Mouse (Mus musculus): ENCODE data around the gene Nipsnap1. TPM values are rescaled to one million over a fixed set of nuclear protein-coding genes. Genes with fewer than 3 reads are reported as not detected.

Gene Nipsnap1
- polyA plus RNA-seq, 1 experiment, result 19.9 TPM

DNA sequence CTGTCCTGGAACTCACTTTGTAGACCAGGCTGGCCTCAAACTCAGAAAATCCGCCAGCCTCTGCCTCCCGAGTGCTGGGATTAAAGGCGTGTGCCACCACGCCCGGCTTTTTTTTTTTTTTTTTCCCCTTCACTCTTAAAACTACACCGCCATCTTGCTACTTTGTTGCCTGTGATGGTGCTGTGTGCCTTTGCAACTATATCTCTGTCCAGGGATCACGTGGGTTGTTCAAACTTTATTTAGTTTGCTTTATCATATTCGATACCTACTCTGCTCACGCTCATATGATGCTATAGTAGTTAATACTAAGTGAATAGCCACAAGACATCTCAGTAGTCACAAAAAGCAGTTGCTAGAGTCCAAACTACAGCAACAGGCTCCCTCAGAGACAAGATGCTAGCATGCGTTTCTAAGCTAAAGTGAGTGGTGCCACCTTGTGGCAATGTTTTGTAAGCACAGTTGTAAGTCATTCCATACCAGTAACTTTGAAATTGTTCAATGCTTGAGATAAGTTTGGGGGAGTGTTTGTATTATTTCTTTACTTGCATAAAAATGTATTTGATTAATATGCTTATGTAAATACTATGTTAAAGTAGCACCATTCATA, 8.0 kb upstream of the Nipsnap1 start:
- no peak for DNase-seq (ENCODE audit: low read depth)

DNA sequence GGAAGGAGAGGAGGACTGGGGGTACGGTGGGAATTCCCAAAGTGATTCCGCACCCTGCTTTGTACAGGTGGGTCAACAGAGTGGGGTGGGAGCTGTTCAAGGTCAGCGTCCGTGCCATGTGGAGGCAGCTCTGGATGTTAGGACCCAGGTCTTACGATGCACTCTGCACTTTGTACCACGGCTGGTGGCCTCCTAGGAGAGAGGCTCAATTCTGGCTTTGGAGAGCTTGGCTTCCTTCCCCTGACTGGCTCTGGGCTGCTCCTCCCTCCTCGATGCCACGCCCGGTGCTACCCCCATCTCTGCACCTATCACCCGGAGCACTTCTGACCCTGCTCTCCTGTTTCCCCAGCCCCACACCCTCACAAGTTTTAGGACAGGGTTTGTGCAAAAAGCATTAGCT, 800 bp downstream of the Nipsnap1 start:
- DNase-seq (ENCODE audit: low read depth), result no peak

DNA sequence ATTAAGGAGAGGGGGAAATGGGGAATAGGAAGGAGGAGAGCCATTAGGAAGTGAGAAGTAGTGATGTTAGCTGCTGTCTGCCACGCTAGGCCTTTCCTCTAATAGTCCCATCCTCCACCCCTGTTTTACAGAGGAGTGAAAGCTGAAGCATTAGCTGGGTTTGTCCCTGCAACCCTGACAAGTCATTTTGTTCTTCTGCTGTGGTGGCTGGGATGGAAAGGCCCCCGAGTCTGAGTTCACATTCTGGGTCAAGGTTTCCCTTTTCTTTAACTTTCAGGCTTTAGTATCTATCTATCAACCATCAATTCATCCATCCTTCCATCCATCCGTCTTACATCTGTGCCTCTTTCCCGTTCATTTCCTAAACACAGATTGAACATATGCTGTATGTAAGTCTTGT, 7.3 kb downstream of the Nipsnap1 start:
- no peak for DNase-seq (ENCODE audit: low read depth)

DNA sequence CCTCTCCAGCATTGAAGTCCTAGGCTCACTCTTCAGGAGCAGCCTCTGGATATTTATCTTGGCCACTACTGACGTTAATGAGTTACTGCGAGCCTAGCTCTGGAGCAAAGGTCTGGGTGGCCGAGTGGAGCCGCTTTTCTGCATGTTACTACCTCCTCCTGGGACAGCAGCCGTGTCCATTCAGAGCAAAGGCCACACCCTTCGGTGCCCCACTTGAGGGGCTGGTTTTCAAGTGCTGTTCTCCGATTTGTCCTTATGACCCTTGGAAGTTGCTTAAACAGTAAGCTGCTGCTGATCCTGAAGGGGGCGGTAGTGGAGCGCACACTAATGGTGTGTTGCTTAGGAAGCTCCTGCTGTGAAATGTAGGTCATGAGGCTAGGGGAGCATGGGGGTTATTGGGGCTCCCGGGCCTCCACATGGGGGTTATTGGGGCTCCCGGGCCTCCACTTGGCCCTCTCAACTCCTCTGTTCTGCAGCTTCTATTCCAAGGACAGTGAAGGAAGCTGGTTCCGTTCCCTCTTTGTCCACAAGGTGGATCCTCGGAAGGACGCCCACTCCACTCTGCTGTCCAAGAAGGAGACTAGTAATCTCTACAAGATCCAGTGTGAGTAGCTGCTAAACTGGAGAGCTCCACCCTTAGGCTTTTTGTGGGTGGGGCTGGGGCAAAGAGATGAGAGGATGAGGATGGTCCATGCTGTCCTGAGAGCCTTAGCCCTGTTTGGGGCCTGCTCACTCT, 9.3 kb downstream of the Nipsnap1 start:
- no peak for DNase-seq (ENCODE audit: low read depth)

DNA sequence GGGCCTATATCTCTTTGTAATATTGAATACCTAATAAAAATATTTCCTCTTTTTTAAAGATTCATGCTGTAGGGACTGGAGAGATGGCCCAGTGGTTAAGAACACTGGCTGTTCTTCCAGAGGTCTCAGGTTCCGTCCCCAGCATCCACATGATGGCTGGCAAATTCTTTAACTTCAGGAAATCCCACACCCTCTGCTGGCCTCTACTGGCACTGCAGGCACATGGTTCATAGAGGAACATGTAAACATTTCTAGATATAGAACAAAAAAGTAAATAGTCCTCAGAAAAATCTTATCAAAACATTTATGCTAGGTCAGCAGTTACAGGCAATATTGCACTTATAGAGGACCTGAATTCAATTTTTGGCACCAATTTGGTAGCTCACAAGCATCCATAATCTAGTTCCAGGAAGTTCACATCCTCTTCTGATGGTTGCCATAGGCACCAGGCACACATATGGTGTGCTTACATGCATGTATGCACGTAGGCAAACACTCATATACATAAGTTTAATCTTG, 11.7 kb downstream of the Nipsnap1 start:
- DNase-seq (ENCODE audit: low read depth), result no peak

DNA sequence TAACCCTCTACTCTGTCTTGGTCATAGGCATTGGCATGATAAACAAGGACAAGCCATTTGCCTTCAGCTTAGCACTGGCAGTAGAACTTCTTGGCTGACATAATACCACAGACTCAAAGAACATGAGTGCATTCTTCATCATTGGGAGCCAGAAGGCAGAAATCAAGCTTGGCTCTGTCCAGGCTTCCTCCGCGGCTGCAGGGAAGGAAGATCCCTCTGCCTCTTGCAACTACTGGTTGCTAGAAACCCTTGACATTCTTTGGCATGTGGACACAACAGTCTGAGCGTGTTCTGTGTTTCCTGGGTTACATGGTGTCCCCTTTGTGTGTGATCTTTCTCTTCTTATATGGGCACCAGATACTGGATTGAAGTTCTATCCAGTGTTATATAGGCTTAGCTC, 13.2 kb downstream of the Nipsnap1 start:
- no peak for DNase-seq (ENCODE audit: low read depth)

DNA sequence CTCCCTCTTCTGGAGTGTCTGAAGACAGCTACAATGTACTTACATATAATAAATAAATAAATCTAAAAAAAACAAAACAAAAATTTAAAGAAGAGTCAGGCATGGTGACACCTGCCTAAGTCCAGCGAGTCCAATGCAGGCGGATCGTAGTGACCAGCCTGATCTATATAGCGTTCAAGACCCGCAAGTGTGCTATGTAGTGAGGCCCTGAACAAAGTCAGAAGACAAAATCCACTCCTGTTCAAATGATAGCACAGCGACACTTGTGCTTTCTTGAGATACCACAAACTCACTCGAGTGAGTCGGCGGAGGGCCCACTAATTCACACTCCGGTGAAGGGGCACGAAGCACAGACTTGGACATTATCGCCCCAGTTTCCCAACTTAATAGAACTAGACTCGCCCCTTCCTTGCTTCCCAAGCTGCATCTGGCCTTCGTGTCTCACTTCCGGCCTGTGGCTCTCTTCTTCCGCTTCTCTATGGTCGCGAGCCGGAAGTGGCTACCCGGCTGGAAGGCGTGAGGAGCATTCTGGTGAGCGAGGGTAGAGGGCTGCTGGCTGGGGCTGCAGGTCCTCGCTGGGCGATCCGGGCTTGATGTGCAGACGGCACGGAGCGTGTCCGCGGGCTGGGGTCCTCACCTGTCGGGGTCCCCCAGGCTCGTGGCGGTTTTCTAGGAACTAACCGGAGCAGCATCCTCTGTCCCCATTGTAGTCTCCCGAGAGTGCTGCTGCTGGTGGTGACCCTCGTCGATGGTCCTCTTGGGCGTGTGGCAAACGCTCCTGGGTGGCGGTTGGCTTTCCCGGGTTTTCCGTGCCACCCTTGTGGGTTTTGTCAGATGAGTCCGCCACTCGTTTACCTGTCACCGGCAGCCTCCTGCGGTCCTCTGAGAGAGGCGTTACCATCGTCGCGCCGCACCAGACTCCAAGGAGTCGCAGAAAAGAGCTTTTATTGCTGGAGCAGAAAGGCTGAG, 21.4 kb downstream of the Nipsnap1 start, which contains the start of gene Thoc5:
Gene Thoc5, plus strand, starts transcription at position 473 of the 969 bp plus-strand sequence.
- DNase-seq (ENCODE audit: low read depth), result no peak

DNA sequence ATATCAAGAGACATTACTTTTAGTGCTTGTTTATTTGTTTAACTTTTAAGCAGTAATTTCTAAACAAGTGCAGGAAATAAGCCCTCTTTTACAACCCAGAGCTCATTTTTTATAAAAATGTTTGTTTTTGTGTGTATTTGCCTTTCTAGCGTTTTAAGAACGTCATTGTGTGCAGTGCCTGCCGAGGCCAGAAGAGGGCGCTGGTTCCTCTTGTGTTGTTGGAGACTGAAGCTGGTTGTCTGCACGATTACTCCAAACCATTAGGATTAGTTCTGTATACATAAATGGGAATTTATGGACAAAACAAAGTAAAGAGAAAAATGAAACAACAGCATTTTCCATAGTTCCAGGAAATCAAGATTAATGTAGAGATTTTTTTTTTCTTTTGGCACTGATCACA, 26.7 kb downstream of the Nipsnap1 start:
- DNase-seq (ENCODE audit: low read depth), result no peak

DNA sequence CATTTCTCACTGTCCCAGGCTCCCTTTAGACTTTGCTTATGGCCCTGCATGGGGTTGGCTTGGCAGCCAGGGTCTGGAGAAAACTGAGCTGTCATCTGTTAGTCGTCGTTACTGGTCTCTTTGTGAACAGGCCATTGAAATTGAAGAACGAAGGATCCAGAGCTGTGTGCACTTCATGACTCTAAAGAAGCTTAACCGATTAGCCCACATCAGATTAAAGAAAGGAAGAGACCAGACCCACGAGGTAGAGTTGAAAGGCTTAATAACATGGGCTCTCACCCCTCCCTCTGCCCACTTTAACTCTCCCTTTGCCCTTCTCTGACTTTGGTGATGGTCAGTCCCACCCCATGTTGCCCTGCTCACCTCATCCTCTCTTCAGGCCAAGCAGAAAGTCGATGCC, 28.2 kb downstream of the Nipsnap1 start:
- DNase-seq (ENCODE audit: low read depth), result no peak

DNA sequence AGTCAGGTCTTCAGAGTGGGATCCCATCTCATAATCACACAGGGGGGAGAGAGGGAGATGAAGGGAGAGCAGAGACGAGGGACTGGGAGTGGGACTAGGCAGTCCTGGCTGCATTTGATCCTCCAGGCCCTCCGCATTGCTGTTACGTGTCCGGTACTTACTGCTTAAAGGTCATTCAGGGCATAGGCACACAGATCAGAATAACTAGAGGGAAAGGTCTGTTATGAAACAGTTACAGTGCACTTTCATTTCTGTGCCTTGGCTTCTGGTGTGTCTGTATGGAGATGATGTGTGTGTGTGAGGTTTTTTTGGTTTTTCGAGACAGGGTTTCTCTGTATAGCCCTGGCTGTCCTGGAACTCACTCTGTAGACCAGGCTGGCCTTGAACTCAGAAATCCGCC, 32.5 kb downstream of the Nipsnap1 start:
- DNase-seq (ENCODE audit: low read depth), result no peak

DNA sequence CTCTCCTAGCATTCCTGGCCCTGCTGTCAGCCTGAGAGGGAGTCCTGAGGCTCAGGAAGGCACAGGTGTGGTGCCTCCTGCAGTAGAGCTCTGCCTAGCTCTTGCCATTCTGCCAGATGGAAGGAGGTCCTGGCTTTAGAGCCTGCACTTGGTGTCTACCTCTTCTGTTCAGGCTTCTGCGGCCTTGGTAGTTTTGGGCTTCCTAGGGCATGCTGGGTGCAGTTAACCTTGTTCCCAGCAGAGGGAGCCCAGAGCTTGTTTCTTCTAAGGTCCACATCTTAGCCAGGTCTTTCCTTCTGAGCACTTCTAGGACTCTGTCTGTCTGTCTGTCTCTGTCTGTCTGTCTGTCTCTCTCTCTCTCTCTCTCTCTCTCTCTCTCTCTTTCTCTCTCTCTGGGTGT, 42.3 kb downstream of the Nipsnap1 start:
- DNase-seq (ENCODE audit: low read depth), result no peak

DNA sequence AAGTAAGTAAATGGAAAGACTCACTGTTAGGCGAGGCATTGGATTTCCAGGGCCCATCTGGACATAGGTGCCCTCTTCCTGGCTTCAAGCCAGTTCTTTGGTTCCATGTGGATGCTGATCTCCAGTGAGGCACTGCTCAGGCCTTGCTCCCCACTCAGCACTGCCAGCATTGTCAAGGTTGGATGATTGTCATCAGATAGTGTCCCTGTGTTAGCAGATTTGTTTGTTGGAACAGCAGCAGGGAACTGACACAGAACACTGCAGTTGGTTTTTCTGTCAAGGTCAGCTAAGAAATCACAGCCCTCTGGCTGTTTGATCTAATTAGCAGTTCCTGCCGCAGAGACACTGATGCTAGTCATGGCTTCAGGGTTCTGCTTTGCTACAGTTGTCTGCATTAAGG, 47.5 kb downstream of the Nipsnap1 start:
- no peak for DNase-seq (ENCODE audit: low read depth)

DNA sequence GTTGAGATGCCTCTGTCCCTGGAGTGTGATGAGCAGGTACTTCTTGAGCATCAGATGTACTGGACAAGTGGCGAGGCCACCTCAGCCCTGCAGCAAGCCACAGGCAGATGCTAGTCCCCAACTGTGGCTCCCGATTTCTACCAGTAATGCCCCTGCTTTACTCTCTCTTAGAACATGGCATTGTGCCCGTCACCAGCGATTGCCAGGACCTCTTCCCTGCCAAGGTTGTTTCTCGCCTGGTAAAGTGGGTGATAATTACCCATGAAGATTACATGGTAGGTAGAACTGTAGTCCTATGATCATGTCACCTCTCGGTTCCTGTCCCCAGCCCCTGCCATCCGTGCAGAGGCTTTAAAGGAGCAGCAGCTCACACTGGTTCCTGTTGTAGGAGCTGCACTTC, 48.0 kb downstream of the Nipsnap1 start:
- DNase-seq (ENCODE audit: low read depth), result no peak

DNA sequence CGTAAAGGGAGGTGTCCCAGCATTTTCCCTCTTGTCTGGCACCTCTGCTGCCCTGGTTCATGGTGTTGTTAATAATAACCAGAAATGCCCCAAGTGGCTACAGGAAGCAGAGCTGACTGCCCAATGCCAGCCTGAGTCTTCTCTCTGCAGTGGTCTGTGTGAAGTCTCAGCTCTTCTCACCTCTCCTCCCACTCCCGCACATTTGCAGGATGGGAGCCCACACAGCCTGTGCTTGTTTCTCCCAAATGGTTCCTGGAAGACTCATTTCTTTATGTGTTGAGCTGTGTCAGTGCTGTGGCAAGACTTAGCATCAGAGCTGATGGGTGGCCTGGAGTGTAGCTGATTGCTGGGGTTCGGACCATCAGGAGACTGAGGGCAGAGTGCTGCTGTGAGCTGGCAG, 53.5 kb downstream of the Nipsnap1 start:
- no peak for DNase-seq (ENCODE audit: low read depth)

DNA sequence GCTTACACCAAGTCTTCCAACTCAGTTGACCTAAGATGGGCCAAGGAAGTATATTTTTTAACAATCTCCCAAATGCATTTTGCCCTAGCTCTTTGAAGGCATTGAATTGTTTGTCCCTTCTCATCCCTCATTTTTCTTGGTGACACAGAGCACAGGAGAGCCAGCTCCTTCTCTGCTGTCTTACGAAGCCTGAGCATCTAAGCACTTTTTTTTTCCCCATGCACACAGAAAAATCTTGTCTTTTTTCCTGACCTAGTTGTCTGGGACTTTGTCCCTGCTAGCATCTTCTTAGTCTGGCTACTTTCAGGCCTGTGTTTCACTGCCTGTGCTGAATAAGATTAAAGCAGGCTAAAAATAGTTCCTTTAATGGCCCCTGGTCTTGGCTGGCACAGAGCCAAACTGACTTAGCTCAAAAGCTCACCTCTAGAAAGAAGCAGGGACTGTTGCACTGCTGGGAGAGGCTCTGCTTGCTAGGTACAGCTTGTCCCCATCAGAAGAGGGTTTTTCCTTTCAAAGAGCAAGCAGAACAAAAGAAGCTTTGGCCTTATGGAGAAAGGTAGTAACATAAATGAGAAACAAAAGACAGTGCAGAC, 57.4 kb downstream of the Nipsnap1 start:
- DNase-seq (ENCODE audit: low read depth), result no peak

DNA sequence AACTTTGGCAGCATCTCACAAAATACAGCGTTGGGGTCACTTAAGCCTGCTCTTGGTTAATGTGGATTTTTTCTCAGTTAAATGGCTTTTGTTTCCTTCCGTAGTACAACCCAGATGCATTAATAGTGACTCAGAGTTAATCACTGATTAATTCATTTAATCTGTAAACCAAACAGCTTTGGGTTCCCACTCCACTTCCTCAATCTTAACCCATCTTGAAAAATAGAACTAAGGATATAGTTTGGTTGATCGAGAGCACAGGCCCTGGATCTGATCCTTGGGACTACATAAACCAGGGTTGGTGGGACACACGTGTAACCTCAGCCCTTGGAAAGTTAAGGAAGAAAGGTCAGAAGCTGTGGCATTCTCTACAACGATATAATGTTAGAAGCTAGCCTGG, 62.5 kb downstream of the Nipsnap1 start:
- DNase-seq (ENCODE audit: low read depth), result no peak

Other genes starting within 250 kb of the Nipsnap1 start
- 14.5 and 16.7 TPM in 2 replicates for gene Ascc2, start 236.2 kb upstream of the Nipsnap1 start, polyA plus RNA-seq (2012; rRNA removed)
- 542 and 896 TPM in 2 replicates for gene Uqcr10, start 169.6 kb upstream of the Nipsnap1 start, polyA plus RNA-seq (2012; rRNA removed)
- gene Zmat5, start 169.3 kb upstream of the Nipsnap1 start, polyA plus RNA-seq (2012; rRNA removed), result 32.7 and 38.8 TPM in 2 replicates
- gene Cabp7, start 127.2 kb upstream of the Nipsnap1 start, polyA plus RNA-seq (2012; rRNA removed), result 0.07 TPM in 1 of 2 replicates, not detected in the other
- 41.0 and 45.8 TPM in 2 replicates for gene Nf2, start 24.4 kb upstream of the Nipsnap1 start, polyA plus RNA-seq (2012; rRNA removed)
- gene Thoc5, start 21.4 kb downstream of the Nipsnap1 start, polyA plus RNA-seq (2012; rRNA removed), result 17.9 and 21.3 TPM in 2 replicates
- 0.03 and 0.16 TPM in 2 replicates for gene Nefh, start 74.1 kb downstream of the Nipsnap1 start, polyA plus RNA-seq (2012; rRNA removed)
- gene Ap1b1, start 112.9 kb downstream of the Nipsnap1 start, polyA plus RNA-seq (2012; rRNA removed), result 102 and 104 TPM in 2 replicates
- 36.5 and 47.3 TPM in 2 replicates for gene Rasl10a, start 184.2 kb downstream of the Nipsnap1 start, polyA plus RNA-seq (2012; rRNA removed)
- gene Gas2l1, start 191.4 kb downstream of the Nipsnap1 start, polyA plus RNA-seq (2012; rRNA removed), result 157 and 228 TPM in 2 replicates
- gene Rhbdd3, start 225.0 kb downstream of the Nipsnap1 start, polyA plus RNA-seq (2012; rRNA removed), result 69.3 and 74.2 TPM in 2 replicates
- 277 and 449 TPM in 2 replicates for gene Ewsr1, start 225.3 kb downstream of the Nipsnap1 start, polyA plus RNA-seq (2012; rRNA removed)

Measured in gonadal fat pad, adult 2 months (tissue).